Mouse (Mus musculus): ENCODE results near the gene Prdm12. TPM values are rescaled to one million over a fixed set of nuclear protein-coding genes. Genes with fewer than 3 reads are reported as not detected.

The Prdm12 gene
- 5.4 and 5.9 TPM in 2 replicates for polyA plus RNA-seq (2015; fragmentation: Nextera tagmentation; extraction: Ambion mirVana)

- H3K4me1 ChIP-seq: peaks cover 56% of the 10 kb centered on the region
- H3K4me2 ChIP-seq: peak within 1 kb of the TSS; percentile 31
- H3K27ac ChIP-seq: 0 out of 2 replicates have a peak within 1 kb of the TSS, but pooled peaks have one; percentile 9
- peak within 1 kb of the TSS; percentile 25 for H3K4me3 ChIP-seq
- no peak for ATAC-seq (replicated peaks)
- no peaks in the 10 kb centered on the region for H3K9me3 ChIP-seq
- WGBS: under 1% methylated on average over 41 of the region's 41 CpGs
- H3K9ac ChIP-seq: no peak within 1 kb of the TSS
- no peaks in the 10 kb centered on the region for H3K36me3 ChIP-seq (replicated peaks)
- peaks cover 96% of the 10 kb centered on the region for H3K27me3 ChIP-seq (replicated peaks)
Observed at GRCm38 (mm10) chr2:31639901-31640608, at the start of gene Prdm12. TSS of gene Prdm12 (plus strand) at chr2:31640037.

- Histone ChIP-seq H3K4me3 (no peak overlapping the region), H3K27ac (no peak overlapping the region)
- 78% methylated on average over 9 of the region's 9 CpGs for WGBS
Observed at GRCm38 (mm10) chr2:31591799-31592484, 47.9 kb upstream of the Prdm12 start.

GRCm38 (mm10) chr2:31607555-31607954 lies 32.3 kb upstream of the Prdm12 start:
- ATAC-seq (replicated peaks): no peak
- Histone ChIP-seq H3K4me3 (no peak overlapping the region), H3K36me3 (replicated peaks) (peaks cover 57% of the 10 kb centered on the region), H3K27me3 (replicated peaks) (no peaks in the 10 kb centered on the region), H3K4me1 (peaks cover 5% of the 10 kb centered on the region; the same call in 1 of the 2 replicates), H3K4me2 (no peak overlapping the region), H3K9me3 (no peaks in the 10 kb centered on the region), H3K27ac (no peak overlapping the region), H3K9ac (no peak overlapping the region)
- WGBS: 86% methylated on average over 1 of the region's 1 CpGs

More at GRCm38 (mm10) chr2:31591799-31592484, 47.9 kb upstream of the Prdm12 start:
- no peaks in the 10 kb centered on the region for H3K27me3 ChIP-seq (replicated peaks)
- peaks cover 2% of the 10 kb centered on the region; the same call in 1 of the 2 replicates for H3K4me1 ChIP-seq
- peaks cover 13% of the 10 kb centered on the region for H3K36me3 ChIP-seq (replicated peaks)
- ATAC-seq (replicated peaks): no peak
- no peak overlapping the region for H3K9ac ChIP-seq
- no peak overlapping the region for H3K4me2 ChIP-seq
- H3K9me3 ChIP-seq: no peaks in the 10 kb centered on the region

- Histone ChIP-seq H3K4me3 (no peak overlapping the region), H3K4me2 (no peak overlapping the region), H3K36me3 (replicated peaks) (peaks cover 66% of the 10 kb centered on the region), H3K27ac (no peak overlapping the region), H3K9ac (no peak overlapping the region), H3K4me1 (peaks cover 5% of the 10 kb centered on the region; the same call in 1 of the 2 replicates), H3K9me3 (no peaks in the 10 kb centered on the region), H3K27me3 (replicated peaks) (no peaks in the 10 kb centered on the region)
- ATAC-seq (replicated peaks): no peak
- WGBS: 52% methylated on average over 7 of the region's 7 CpGs
Observed at GRCm38 (mm10) chr2:31609859-31610261, 30.0 kb upstream of the Prdm12 start.

GRCm38 (mm10) chr2:31610922-31611321 lies 28.9 kb upstream of the Prdm12 start:
- no peak overlapping the region for H3K9ac ChIP-seq
- no peak overlapping the region for H3K4me2 ChIP-seq
- peaks cover 5% of the 10 kb centered on the region; the same call in 1 of the 2 replicates for H3K4me1 ChIP-seq
- no peak overlapping the region for H3K4me3 ChIP-seq
- WGBS: 40% methylated on average over 4 of the region's 4 CpGs
- H3K27me3 ChIP-seq (replicated peaks): no peaks in the 10 kb centered on the region
- ATAC-seq (replicated peaks): no peak
- peaks cover 60% of the 10 kb centered on the region for H3K36me3 ChIP-seq (replicated peaks)
- no peak overlapping the region for H3K27ac ChIP-seq
- H3K9me3 ChIP-seq: no peaks in the 10 kb centered on the region

GRCm38 (mm10) chr2:31611400-31611799 lies 28.4 kb upstream of the Prdm12 start:
- 77% methylated on average over 8 of the region's 8 CpGs for WGBS
- Histone ChIP-seq H3K9me3 (no peaks in the 10 kb centered on the region), H3K36me3 (replicated peaks) (peaks cover 55% of the 10 kb centered on the region), H3K9ac (no peak overlapping the region), H3K4me1 (peaks cover 5% of the 10 kb centered on the region; the same call in 1 of the 2 replicates), H3K4me2 (no peak overlapping the region), H3K4me3 (no peak overlapping the region), H3K27me3 (replicated peaks) (no peaks in the 10 kb centered on the region), H3K27ac (no peak overlapping the region)
- ATAC-seq (replicated peaks): no peak

- 87% methylated on average over 6 of the region's 6 CpGs for WGBS
Observed at GRCm38 (mm10) chr2:31612627-31613026, 27.2 kb upstream of the Prdm12 start.

GRCm38 (mm10) chr2:31613781-31614180 lies 26.1 kb upstream of the Prdm12 start:
- Histone ChIP-seq H3K27me3 (replicated peaks) (no peaks in the 10 kb centered on the region), H3K27ac (no peak overlapping the region), H3K9me3 (no peaks in the 10 kb centered on the region), H3K9ac (no peak overlapping the region), H3K4me2 (no peak overlapping the region), H3K4me3 (no peak overlapping the region), H3K36me3 (replicated peaks) (peaks cover 47% of the 10 kb centered on the region), H3K4me1 (peaks cover 9% of the 10 kb centered on the region; the same call in 1 of the 2 replicates)
- WGBS: 90% methylated on average over 7 of the region's 7 CpGs
- no peak for ATAC-seq (replicated peaks)

More at GRCm38 (mm10) chr2:31612627-31613026, 27.2 kb upstream of the Prdm12 start:
- Histone ChIP-seq H3K9ac (no peak overlapping the region), H3K4me3 (no peak overlapping the region), H3K9me3 (no peaks in the 10 kb centered on the region), H3K4me2 (no peak overlapping the region), H3K27ac (no peak overlapping the region), H3K4me1 (peaks cover 5% of the 10 kb centered on the region; the same call in 1 of the 2 replicates), H3K36me3 (replicated peaks) (peaks cover 53% of the 10 kb centered on the region), H3K27me3 (replicated peaks) (no peaks in the 10 kb centered on the region)
- no peak for ATAC-seq (replicated peaks)

GRCm38 (mm10) chr2:31618484-31619161 lies 21.2 kb upstream of the Prdm12 start:
- Histone ChIP-seq H3K36me3 (replicated peaks) (peaks cover 18% of the 10 kb centered on the region), H3K4me3 (no peak overlapping the region), H3K27me3 (replicated peaks) (no peaks in the 10 kb centered on the region), H3K4me2 (no peak overlapping the region), H3K27ac (no peak overlapping the region), H3K9ac (no peak overlapping the region), H3K9me3 (no peaks in the 10 kb centered on the region), H3K4me1 (0 out of 2 replicates have a peak, but pooled peaks cover 5% of the 10 kb centered on the region)
- ATAC-seq (replicated peaks): no peak
- WGBS: 68% methylated on average over 14 of the region's 14 CpGs

GRCm38 (mm10) chr2:31619208-31619607 lies 20.6 kb upstream of the Prdm12 start:
- 90% methylated on average over 6 of the region's 6 CpGs for WGBS
- 0 out of 2 replicates have a peak, but pooled peaks cover 5% of the 10 kb centered on the region for H3K4me1 ChIP-seq

GRCm38 (mm10) chr2:31633531-31633930 lies 6.3 kb upstream of the Prdm12 start:
- H3K27me3 ChIP-seq (replicated peaks): peaks cover 92% of the 10 kb centered on the region
- H3K9me3 ChIP-seq: no peaks in the 10 kb centered on the region
- no peak overlapping the region for H3K4me3 ChIP-seq
- H3K9ac ChIP-seq: no peak overlapping the region
- peaks cover 30% of the 10 kb centered on the region for H3K4me1 ChIP-seq
- H3K27ac ChIP-seq: no peak overlapping the region
- WGBS: 86% methylated on average over 3 of the region's 3 CpGs
- no peak overlapping the region for H3K4me2 ChIP-seq
- no peak for ATAC-seq (replicated peaks)
- no peaks in the 10 kb centered on the region for H3K36me3 ChIP-seq (replicated peaks)

More at GRCm38 (mm10) chr2:31619208-31619607, 20.6 kb upstream of the Prdm12 start:
- H3K27me3 ChIP-seq (replicated peaks): no peaks in the 10 kb centered on the region
- H3K4me2 ChIP-seq: no peak overlapping the region
- H3K36me3 ChIP-seq (replicated peaks): peaks cover 13% of the 10 kb centered on the region
- no peaks in the 10 kb centered on the region for H3K9me3 ChIP-seq
- H3K9ac ChIP-seq: no peak overlapping the region
- no peak for ATAC-seq (replicated peaks)
- no peak overlapping the region for H3K27ac ChIP-seq
- H3K4me3 ChIP-seq: no peak overlapping the region

Data from midbrain, embryonic 15.5 days (tissue).